Mouse (Mus musculus) liver, postnatal 0 days (tissue): ENCODE measurements around the gene Ing3.

ENCODE experiments used
- CTCF ChIP-seq: sonication (generic); IDR thresholded peaks from 2 replicates; pipeline ENCODE4 v1.5.1; 2016; ENCODE audit warnings: antibody characterized with exemption, low read depth
- EP300 ChIP-seq: IDR thresholded peaks from 2 replicates; pipeline ENCODE4 v1.6.1; 2016; ENCODE audit warnings: antibody characterized with exemption, low read depth, mild to moderate bottlenecking

DNA sequence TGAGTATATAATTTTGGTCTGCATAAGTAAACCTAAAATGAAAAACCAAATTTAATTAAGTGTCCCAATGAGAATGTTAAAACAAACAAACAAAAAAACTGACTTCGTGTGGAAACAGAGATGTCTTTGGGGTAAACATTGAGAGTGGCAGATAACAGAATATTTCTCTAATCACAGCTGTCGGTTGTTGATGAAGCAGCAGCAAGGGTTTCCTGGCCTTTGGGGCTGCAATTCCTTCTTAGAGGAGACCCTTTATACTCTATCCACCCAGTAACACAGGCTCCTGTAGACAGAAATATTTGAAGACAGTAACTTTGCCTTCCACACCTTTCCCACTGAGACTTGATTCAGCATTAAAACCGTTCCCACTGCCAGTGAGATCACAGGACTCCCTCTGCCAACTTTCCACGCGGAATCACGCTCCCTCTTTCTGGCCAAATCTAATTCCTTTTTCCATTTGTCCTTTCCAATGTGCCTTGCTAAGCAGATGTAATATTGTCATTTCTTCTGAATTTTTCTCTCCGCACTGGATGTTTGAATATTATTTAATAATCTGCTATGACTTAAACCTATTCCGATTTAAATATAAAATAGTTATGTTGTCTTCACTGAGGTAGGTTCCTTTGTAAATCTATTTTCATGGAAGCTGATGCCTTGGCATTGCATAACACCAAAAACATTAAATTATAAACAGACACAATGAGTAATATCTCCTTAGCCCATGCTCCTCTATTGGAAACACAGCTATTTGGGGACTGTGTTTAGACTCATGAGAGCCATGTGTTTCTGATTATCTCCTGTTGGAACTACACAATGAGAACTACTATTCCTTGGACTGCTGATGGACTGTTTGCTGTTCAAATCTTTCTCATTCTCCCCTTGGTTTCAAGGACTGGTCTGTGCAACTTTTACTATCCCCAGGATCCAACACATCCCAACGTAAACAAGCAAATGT lies 41.1 kb downstream of the Ing3 start:
- no peak for TF ChIP-seq CTCF
- no peak for TF ChIP-seq EP300
